Mouse (Mus musculus): ENCODE measurements around the gene Icos. TPM values are rescaled to one million over a fixed set of nuclear protein-coding genes. Genes with fewer than 3 reads are reported as not detected.

Gene Icos
- polyA plus RNA-seq, 1 experiment from 2014 or later, result 0.07 TPM

- H3K36me3 ChIP-seq (ENCODE audit: control insufficient read depth, insufficient read depth, low read length), result no peaks in the 10 kb centered on the region
- no peaks in the 10 kb centered on the region for H3K4me1 ChIP-seq (ENCODE audit: control insufficient read depth, insufficient read depth, low read length)
- no peak overlapping the region for H3K9ac ChIP-seq (ENCODE audit: low read depth, low read length)
- no peak for ATAC-seq (ENCODE audit: low FRiP score, low TSS enrichment)
- H3K27me3 ChIP-seq (ENCODE audit: control insufficient read depth, insufficient read depth, low read length), result no peaks in the 10 kb centered on the region
- WGBS, result 94% methylated on average over 2 of the region's 2 CpGs
- H3K4me2 ChIP-seq (replicated peaks; ENCODE audit: low read depth, low read length), result no peak overlapping the region
- no peaks in the 10 kb centered on the region for H3K9me3 ChIP-seq (ENCODE audit: control insufficient read depth, low read length)
- H3K27ac ChIP-seq (ENCODE audit: low read depth, low read length), result no peak overlapping the region
- no peak overlapping the region for H3K4me3 ChIP-seq (ENCODE audit: low read length)
Observed at GRCm38 (mm10) chr1:61006229-61006628, 28.5 kb downstream of the Icos start.

- H3K9ac ChIP-seq (ENCODE audit: low read depth, low read length), result no peak overlapping the region
- no peak overlapping the region for H3K4me2 ChIP-seq (replicated peaks; ENCODE audit: low read depth, low read length)
- H3K4me1 ChIP-seq (ENCODE audit: control insufficient read depth, insufficient read depth, low read length), result no peaks in the 10 kb centered on the region
- H3K4me3 ChIP-seq (ENCODE audit: low read length), result no peak overlapping the region
- no peak for ATAC-seq (ENCODE audit: low FRiP score, low TSS enrichment)
- no peaks in the 10 kb centered on the region for H3K27me3 ChIP-seq (ENCODE audit: control insufficient read depth, insufficient read depth, low read length)
- H3K27ac ChIP-seq (ENCODE audit: low read depth, low read length), result no peak overlapping the region
- H3K9me3 ChIP-seq (ENCODE audit: control insufficient read depth, low read length), result no peaks in the 10 kb centered on the region
- no peaks in the 10 kb centered on the region for H3K36me3 ChIP-seq (ENCODE audit: control insufficient read depth, insufficient read depth, low read length)
Observed at GRCm38 (mm10) chr1:61007516-61007915, 29.8 kb downstream of the Icos start.

- no peaks in the 10 kb centered on the region for H3K36me3 ChIP-seq (ENCODE audit: control insufficient read depth, insufficient read depth, low read length)
- H3K27me3 ChIP-seq (ENCODE audit: control insufficient read depth, insufficient read depth, low read length), result no peaks in the 10 kb centered on the region
- H3K9ac ChIP-seq (ENCODE audit: low read depth, low read length), result no peak overlapping the region
- H3K4me1 ChIP-seq (ENCODE audit: control insufficient read depth, insufficient read depth, low read length), result no peaks in the 10 kb centered on the region
- H3K4me2 ChIP-seq (replicated peaks; ENCODE audit: low read depth, low read length), result no peak overlapping the region
- no peaks in the 10 kb centered on the region for H3K9me3 ChIP-seq (ENCODE audit: control insufficient read depth, low read length)
- 52% methylated on average over 1 of the region's 1 CpGs for WGBS
- ATAC-seq (ENCODE audit: low FRiP score, low TSS enrichment), result no peak
- no peak overlapping the region for H3K4me3 ChIP-seq (ENCODE audit: low read length)
- no peak overlapping the region for H3K27ac ChIP-seq (ENCODE audit: low read depth, low read length)
Observed at GRCm38 (mm10) chr1:61016578-61017118, 38.9 kb downstream of the Icos start.

DNA sequence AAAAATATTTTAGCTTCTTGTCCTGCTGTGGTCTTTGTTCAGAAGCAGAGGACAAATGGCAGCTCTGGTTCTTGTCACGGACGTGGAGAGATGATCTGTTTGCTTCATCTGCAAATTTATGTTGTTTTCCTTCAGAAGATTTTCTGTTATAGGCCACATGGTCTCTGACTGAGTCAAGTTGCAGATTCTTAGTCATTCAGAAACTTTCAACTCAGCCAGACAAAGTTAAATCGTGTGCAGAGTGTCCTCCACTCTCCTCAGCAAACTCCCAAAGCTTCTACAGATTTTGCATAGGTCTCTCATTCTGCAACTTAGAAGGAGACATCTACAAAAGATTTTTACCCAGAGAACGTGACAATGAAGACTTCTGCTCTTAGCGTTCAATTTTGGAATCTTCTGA, 49.0 kb downstream of the Icos start:
- H3K9ac ChIP-seq (ENCODE audit: low read depth, low read length), result no peak overlapping the region
- no peaks in the 10 kb centered on the region for H3K36me3 ChIP-seq (ENCODE audit: control insufficient read depth, insufficient read depth, low read length)
- no peak overlapping the region for H3K4me3 ChIP-seq (ENCODE audit: low read length)
- H3K4me1 ChIP-seq (ENCODE audit: control insufficient read depth, insufficient read depth, low read length), result no peaks in the 10 kb centered on the region
- no peak overlapping the region for H3K27ac ChIP-seq (ENCODE audit: low read depth, low read length)
- 71% methylated on average over 5 of the region's 5 CpGs for WGBS
- H3K27me3 ChIP-seq (ENCODE audit: control insufficient read depth, insufficient read depth, low read length), result no peaks in the 10 kb centered on the region
- no peaks in the 10 kb centered on the region for H3K9me3 ChIP-seq (ENCODE audit: control insufficient read depth, low read length)
- no peak for ATAC-seq (ENCODE audit: low FRiP score, low TSS enrichment)
- H3K4me2 ChIP-seq (replicated peaks; ENCODE audit: low read depth, low read length), result no peak overlapping the region

GRCm38 (mm10) chr1:61027519-61027918, 49.8 kb downstream of the Icos start:
- Histone ChIP-seq H3K27me3 (ENCODE audit: control insufficient read depth, insufficient read depth, low read length) (no peaks in the 10 kb centered on the region), H3K4me3 (ENCODE audit: low read length) (no peak overlapping the region), H3K9ac (ENCODE audit: low read depth, low read length) (no peak overlapping the region), H3K36me3 (ENCODE audit: control insufficient read depth, insufficient read depth, low read length) (no peaks in the 10 kb centered on the region), H3K9me3 (ENCODE audit: control insufficient read depth, low read length) (no peaks in the 10 kb centered on the region), H3K27ac (ENCODE audit: low read depth, low read length) (no peak overlapping the region), H3K4me1 (ENCODE audit: control insufficient read depth, insufficient read depth, low read length) (no peaks in the 10 kb centered on the region), H3K4me2 (replicated peaks; ENCODE audit: low read depth, low read length) (no peak overlapping the region)
- 94% methylated on average over 3 of the region's 3 CpGs for WGBS
- ATAC-seq (ENCODE audit: low FRiP score, low TSS enrichment), result no peak

GRCm38 (mm10) chr1:61029919-61030318, 52.2 kb downstream of the Icos start:
- Histone ChIP-seq H3K4me1 (ENCODE audit: control insufficient read depth, insufficient read depth, low read length) (no peaks in the 10 kb centered on the region), H3K27me3 (ENCODE audit: control insufficient read depth, insufficient read depth, low read length) (no peaks in the 10 kb centered on the region), H3K27ac (ENCODE audit: low read depth, low read length) (no peak overlapping the region), H3K9ac (ENCODE audit: low read depth, low read length) (no peak overlapping the region), H3K4me3 (ENCODE audit: low read length) (no peak overlapping the region), H3K36me3 (ENCODE audit: control insufficient read depth, insufficient read depth, low read length) (no peaks in the 10 kb centered on the region), H3K4me2 (replicated peaks; ENCODE audit: low read depth, low read length) (no peak overlapping the region), H3K9me3 (ENCODE audit: control insufficient read depth, low read length) (no peaks in the 10 kb centered on the region)
- no peak for ATAC-seq (ENCODE audit: low FRiP score, low TSS enrichment)
- WGBS, result 25% methylated on average over 1 of the region's 1 CpGs

DNA sequence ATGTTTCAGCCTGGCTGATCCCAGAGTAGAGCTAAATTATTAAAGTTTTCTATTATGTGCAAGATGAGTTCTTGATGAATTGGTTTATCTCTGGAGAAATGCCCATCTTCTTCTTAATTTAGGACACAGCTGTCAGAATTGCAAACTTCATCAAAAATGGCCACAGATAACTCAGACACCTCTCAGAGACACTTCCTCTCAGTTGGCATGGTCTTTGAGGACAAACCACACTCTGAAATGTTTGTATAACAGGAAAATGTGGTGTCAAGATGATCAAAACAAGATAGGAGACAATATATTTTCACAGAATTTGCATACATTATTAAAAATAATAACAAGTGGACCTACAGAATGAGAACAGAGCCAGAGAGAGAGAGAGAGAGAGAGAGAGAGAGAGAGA, 52.8 kb downstream of the Icos start:
- no peak for ATAC-seq (ENCODE audit: low FRiP score, low TSS enrichment)
- H3K9ac ChIP-seq (ENCODE audit: low read depth, low read length), result no peak overlapping the region
- no peaks in the 10 kb centered on the region for H3K4me1 ChIP-seq (ENCODE audit: control insufficient read depth, insufficient read depth, low read length)
- H3K27me3 ChIP-seq (ENCODE audit: control insufficient read depth, insufficient read depth, low read length), result no peaks in the 10 kb centered on the region
- no peak overlapping the region for H3K4me2 ChIP-seq (replicated peaks; ENCODE audit: low read depth, low read length)
- H3K36me3 ChIP-seq (ENCODE audit: control insufficient read depth, insufficient read depth, low read length), result no peaks in the 10 kb centered on the region
- H3K9me3 ChIP-seq (ENCODE audit: control insufficient read depth, low read length), result no peaks in the 10 kb centered on the region
- H3K27ac ChIP-seq (ENCODE audit: low read depth, low read length), result no peak overlapping the region
- no peak overlapping the region for H3K4me3 ChIP-seq (ENCODE audit: low read length)

GRCm38 (mm10) chr1:61035270-61035669, 57.5 kb downstream of the Icos start:
- Histone ChIP-seq H3K4me2 (replicated peaks; ENCODE audit: low read depth, low read length) (no peak overlapping the region), H3K9me3 (ENCODE audit: control insufficient read depth, low read length) (no peaks in the 10 kb centered on the region), H3K4me3 (ENCODE audit: low read length) (no peak overlapping the region), H3K9ac (ENCODE audit: low read depth, low read length) (no peak overlapping the region), H3K36me3 (ENCODE audit: control insufficient read depth, insufficient read depth, low read length) (no peaks in the 10 kb centered on the region), H3K4me1 (ENCODE audit: control insufficient read depth, insufficient read depth, low read length) (no peaks in the 10 kb centered on the region), H3K27ac (ENCODE audit: low read depth, low read length) (no peak overlapping the region), H3K27me3 (ENCODE audit: control insufficient read depth, insufficient read depth, low read length) (no peaks in the 10 kb centered on the region)
- ATAC-seq (ENCODE audit: low FRiP score, low TSS enrichment), result no peak
- WGBS, result 85% methylated on average over 1 of the region's 1 CpGs

DNA sequence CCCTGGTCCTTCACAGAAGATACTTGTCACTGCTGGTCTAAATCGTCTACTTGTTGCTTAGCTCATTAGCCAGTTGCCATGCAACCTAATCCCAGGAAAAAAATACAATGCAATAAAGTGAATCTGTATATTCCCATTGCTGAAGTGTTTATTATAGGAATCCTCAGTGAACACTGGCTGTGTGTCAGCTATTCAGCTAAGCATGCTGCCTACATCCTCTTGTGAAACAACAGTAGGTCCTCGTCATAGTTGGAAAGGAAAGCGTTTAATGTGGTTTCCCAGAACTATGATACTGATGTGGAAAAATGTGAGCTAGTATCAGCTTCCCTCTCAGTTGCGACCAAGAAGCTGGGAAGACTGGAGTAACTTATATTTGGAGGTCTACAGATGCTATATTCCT, 60.5 kb downstream of the Icos start:
- H3K9ac ChIP-seq (ENCODE audit: low read depth, low read length), result no peak overlapping the region
- no peak for ATAC-seq (ENCODE audit: low FRiP score, low TSS enrichment)
- no peak overlapping the region for H3K4me3 ChIP-seq (ENCODE audit: low read length)
- no peaks in the 10 kb centered on the region for H3K27me3 ChIP-seq (ENCODE audit: control insufficient read depth, insufficient read depth, low read length)
- no peaks in the 10 kb centered on the region for H3K4me1 ChIP-seq (ENCODE audit: control insufficient read depth, insufficient read depth, low read length)
- H3K9me3 ChIP-seq (ENCODE audit: control insufficient read depth, low read length), result no peaks in the 10 kb centered on the region
- H3K4me2 ChIP-seq (replicated peaks; ENCODE audit: low read depth, low read length), result no peak overlapping the region
- no peaks in the 10 kb centered on the region for H3K36me3 ChIP-seq (ENCODE audit: control insufficient read depth, insufficient read depth, low read length)
- H3K27ac ChIP-seq (ENCODE audit: low read depth, low read length), result no peak overlapping the region
- WGBS, result 70% methylated on average over 4 of the region's 4 CpGs

GRCm38 (mm10) chr1:61039310-61039709, 61.6 kb downstream of the Icos start:
- Histone ChIP-seq H3K36me3 (ENCODE audit: control insufficient read depth, insufficient read depth, low read length) (no peaks in the 10 kb centered on the region), H3K4me3 (ENCODE audit: low read length) (no peak overlapping the region), H3K9ac (ENCODE audit: low read depth, low read length) (no peak overlapping the region), H3K9me3 (ENCODE audit: control insufficient read depth, low read length) (no peaks in the 10 kb centered on the region), H3K27me3 (ENCODE audit: control insufficient read depth, insufficient read depth, low read length) (no peaks in the 10 kb centered on the region), H3K27ac (ENCODE audit: low read depth, low read length) (no peak overlapping the region), H3K4me2 (replicated peaks; ENCODE audit: low read depth, low read length) (no peak overlapping the region), H3K4me1 (ENCODE audit: control insufficient read depth, insufficient read depth, low read length) (no peaks in the 10 kb centered on the region)
- WGBS, result 82% methylated on average over 4 of the region's 4 CpGs
- no peak for ATAC-seq (ENCODE audit: low FRiP score, low TSS enrichment)

All from kidney, embryonic 14.5 days (tissue).